Mouse (Mus musculus) hindbrain, embryonic 15.5 days (tissue): ENCODE results near the gene Rbm20. TPM values are rescaled to one million over a fixed set of nuclear protein-coding genes. Genes with fewer than 3 reads are reported as not detected.

Experiments
- ATAC-seq: fragments of 200-750 bp; cut with Nextera tagmentation; 2 replicates; pipeline ENCODE4 v1.8.0; 2017; ENCODE audit warnings: low read depth, moderate number of reproducible peaks, moderate TSS enrichment; ENCODE audit not compliant: low FRiP score
- H3K27ac ChIP-seq: fragments of 300-500 bp; sonication (generic); replicated peaks from 2 replicates; pipeline ENCODE4 v1.5.1; 2015; ENCODE audit warnings: mild to moderate bottlenecking, inconsistent platforms
- H3K27me3 ChIP-seq: fragments of 300-500 bp; sonication (generic); 2 replicates; pipeline ENCODE4 v1.6.1; 2015; ENCODE audit warnings: control low read depth, inconsistent platforms
- H3K36me3 ChIP-seq: fragments of 300-500 bp; sonication (generic); 2 replicates; pipeline ENCODE4 v1.6.1; 2015; ENCODE audit warnings: control low read depth, inconsistent platforms
- H3K4me1 ChIP-seq: fragments of 300-500 bp; sonication (generic); replicated peaks from 2 replicates; pipeline ENCODE4 v1.6.1; 2015; ENCODE audit warnings: control low read depth, inconsistent platforms
- H3K4me2 ChIP-seq: fragments of 300-500 bp; sonication (generic); 2 replicates; pipeline ENCODE4 v1.6.1; 2015; ENCODE audit warnings: moderate library complexity, mild to moderate bottlenecking, inconsistent platforms
- H3K4me3 ChIP-seq: fragments of 300-500 bp; sonication (generic); 2 replicates; pipeline ENCODE4 v1.5.1; 2015; ENCODE audit warnings: mild to moderate bottlenecking, inconsistent platforms
- H3K9ac ChIP-seq: fragments of 300-500 bp; sonication (generic); 2 replicates; pipeline ENCODE4 v1.6.1; 2015; ENCODE audit warnings: inconsistent platforms
- H3K9me3 ChIP-seq: fragments of 300-500 bp; sonication (generic); 2 replicates; pipeline ENCODE4 v1.6.1; 2016; ENCODE audit warnings: control low read depth, inconsistent platforms
- whole genome bisulfite sequencing: fragments of 180-500 bp; shearing (Covaris S2); methylation state at CpG from one replicate; pipeline ENCODE4 v1.1.7; 2015; 5-methylcytosine and 5-hydroxymethylcytosine counted together
- polyA plus RNA-seq: library from polyadenylated mRNA; unstranded; fragments of >200 nt; fragmentation: Nextera tagmentation; extraction: Ambion mirVana; gene quantifications from 2 replicates; pipeline ENCODE4 v1.2.1, GENCODE M21; 2015

The Rbm20 gene
- polyA plus RNA-seq, 1 experiment from 2014 or later = 0.71 TPM

DNA sequence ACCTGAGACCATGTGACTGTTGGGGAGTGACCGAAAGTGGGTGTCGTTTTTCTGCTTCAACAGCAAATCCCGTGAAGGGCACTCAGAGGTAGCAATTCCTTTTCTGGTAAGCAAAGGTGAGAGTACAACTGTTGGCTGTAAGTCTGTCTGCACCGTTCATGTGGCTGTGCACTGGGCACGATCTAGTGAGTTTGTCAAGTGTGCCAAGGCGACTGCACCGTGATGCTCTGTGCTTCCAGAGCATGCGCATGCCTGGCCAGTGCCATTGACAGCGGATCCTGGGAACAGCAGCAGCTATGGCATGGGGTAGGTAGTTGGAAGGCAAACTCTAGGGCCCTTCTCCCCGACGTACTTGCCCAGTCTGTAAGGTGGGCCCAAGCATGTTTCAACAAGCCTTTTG lies 49.6 kb downstream of the Rbm20 start:
- no peaks in the 10 kb centered on the region for H3K4me1 ChIP-seq
- no peak overlapping the region for H3K9ac ChIP-seq
- H3K36me3 ChIP-seq = no peaks in the 10 kb centered on the region
- WGBS = 74% methylated on average over 11 of the region's 11 CpGs
- H3K4me2 ChIP-seq = no peak overlapping the region
- ATAC-seq = no peak
- H3K27me3 ChIP-seq = no peaks in the 10 kb centered on the region
- H3K9me3 ChIP-seq = no peaks in the 10 kb centered on the region
- no peak overlapping the region for H3K27ac ChIP-seq
- H3K4me3 ChIP-seq = no peak overlapping the region

DNA sequence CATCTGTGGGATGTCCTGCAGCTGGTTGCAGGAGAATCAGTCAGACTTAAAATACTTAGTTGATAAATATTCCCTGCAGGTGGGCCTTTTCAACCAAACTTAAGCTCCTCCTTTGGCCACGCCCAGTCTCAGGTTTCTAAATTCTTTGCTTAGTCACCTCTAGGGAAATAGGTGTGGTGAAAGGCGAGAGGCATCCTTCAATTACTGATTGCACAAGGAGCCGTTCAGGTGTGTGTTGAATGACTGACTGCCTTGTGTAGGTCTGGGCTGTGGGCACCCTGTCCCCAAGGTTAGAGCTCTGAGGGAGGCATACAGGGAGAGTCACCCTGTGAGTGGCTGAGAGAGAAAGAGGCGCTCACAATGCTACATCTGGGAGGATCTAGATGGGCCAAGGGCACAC lies 50.2 kb downstream of the Rbm20 start:
- H3K9me3 ChIP-seq = no peaks in the 10 kb centered on the region
- H3K36me3 ChIP-seq = no peaks in the 10 kb centered on the region
- H3K4me3 ChIP-seq = no peak overlapping the region
- no peak overlapping the region for H3K27ac ChIP-seq
- H3K4me1 ChIP-seq = no peaks in the 10 kb centered on the region
- no peak overlapping the region for H3K9ac ChIP-seq
- no peak for ATAC-seq
- H3K27me3 ChIP-seq = no peaks in the 10 kb centered on the region
- no peak overlapping the region for H3K4me2 ChIP-seq
- WGBS = 72% methylated on average over 4 of the region's 4 CpGs

DNA sequence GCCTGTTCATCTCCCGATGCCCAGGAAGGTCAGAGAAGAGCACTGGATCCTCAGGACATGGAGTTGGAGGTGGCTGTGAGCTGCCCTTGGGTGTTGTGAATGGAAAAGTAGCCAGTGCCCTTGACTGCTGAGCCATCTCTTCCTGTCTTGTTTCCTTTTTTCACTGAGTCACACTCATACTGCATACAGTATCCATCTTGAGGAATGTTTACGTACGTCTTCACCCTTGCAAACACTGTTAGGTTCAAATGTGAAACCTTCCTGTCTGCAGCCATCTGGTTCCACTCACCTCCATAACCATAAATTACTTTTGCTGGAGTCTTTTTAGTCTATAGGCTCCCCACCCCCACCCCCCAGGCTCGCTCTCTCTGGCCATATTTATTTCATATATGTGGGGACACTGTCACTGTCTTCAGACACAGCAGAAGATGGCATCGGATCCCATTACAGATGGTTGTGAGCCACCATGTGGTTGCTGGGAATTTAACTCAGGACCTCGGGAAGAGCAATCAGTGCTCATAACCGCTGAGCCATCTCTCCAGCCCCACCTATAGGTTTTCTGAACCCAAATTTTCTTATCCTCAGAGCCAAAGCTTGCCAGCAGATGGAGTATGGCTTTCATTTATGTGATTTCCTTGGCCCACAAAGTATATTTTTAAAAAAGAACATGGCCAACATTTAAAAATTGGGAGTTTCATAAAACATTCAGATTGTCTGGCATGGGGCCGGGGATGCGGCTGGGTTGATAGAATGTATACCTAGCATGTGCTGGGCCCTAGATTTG lies 51.0 kb downstream of the Rbm20 start:
- 85% methylated on average over 9 of the region's 9 CpGs for WGBS

DNA sequence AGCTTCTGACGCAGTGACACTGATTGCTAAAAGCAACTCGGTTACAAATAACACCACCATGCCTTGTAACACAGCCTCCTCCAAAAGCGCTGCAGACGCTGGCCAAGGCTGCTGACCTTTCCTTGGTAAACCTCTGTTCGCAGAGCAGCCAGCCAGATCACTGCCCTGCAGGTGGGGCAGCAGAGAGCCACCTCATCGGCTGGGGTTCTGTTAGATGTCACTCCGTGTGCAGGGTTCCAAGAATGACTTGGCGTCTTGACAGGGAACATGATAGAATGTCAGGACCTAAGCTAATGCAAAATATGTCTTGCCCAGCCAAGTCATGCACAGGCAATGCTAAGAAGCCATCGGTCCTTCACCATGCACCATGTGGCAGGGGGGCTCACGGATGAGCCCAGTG lies 52.8 kb downstream of the Rbm20 start:
- Histone ChIP-seq H3K27ac (no peak overlapping the region), H3K4me3 (no peak overlapping the region), H3K27me3 (no peaks in the 10 kb centered on the region), H3K36me3 (no peaks in the 10 kb centered on the region), H3K9ac (no peak overlapping the region), H3K4me2 (no peak overlapping the region), H3K9me3 (no peaks in the 10 kb centered on the region), H3K4me1 (no peaks in the 10 kb centered on the region)
- WGBS = 76% methylated on average over 10 of the region's 10 CpGs
- no peak for ATAC-seq

More for the DNA sequence above, 51.0 kb downstream of the Rbm20 start:
- H3K9ac ChIP-seq = no peak overlapping the region
- no peaks in the 10 kb centered on the region for H3K9me3 ChIP-seq
- H3K4me1 ChIP-seq = no peaks in the 10 kb centered on the region
- no peak overlapping the region for H3K4me3 ChIP-seq
- H3K27me3 ChIP-seq = no peaks in the 10 kb centered on the region
- H3K4me2 ChIP-seq = no peak overlapping the region
- H3K36me3 ChIP-seq = no peaks in the 10 kb centered on the region
- H3K27ac ChIP-seq = no peak overlapping the region
- no peak for ATAC-seq

DNA sequence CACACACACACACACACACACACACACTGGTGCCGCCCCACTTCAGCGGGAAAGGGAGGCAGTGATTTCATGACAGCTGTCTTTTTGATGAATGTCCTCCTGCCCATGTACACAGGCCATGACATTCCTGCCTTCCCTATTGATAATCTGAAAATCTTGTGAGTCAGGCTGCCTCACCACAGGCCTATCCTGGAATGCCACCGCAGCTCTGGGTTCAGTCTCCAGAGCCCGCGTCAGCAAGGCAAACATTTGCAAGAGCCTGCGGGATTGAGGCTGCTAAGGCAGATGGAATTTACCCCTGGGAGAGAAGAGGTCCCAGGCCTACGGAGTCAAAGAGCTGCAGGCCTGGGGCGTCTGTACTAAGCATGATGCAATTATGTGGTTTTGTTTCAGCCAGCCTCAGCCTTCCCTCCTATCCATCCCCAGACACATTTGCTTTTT lies 54.7 kb downstream of the Rbm20 start:
- whole genome bisulfite sequencing = 56% methylated on average over 8 of the region's 8 CpGs
- H3K27ac ChIP-seq = no peak overlapping the region
- H3K27me3 ChIP-seq = no peaks in the 10 kb centered on the region
- no peak overlapping the region for H3K4me3 ChIP-seq
- no peaks in the 10 kb centered on the region for H3K9me3 ChIP-seq
- no peak for ATAC-seq
- no peak overlapping the region for H3K9ac ChIP-seq
- no peaks in the 10 kb centered on the region for H3K36me3 ChIP-seq
- H3K4me1 ChIP-seq = no peaks in the 10 kb centered on the region
- H3K4me2 ChIP-seq = no peak overlapping the region

DNA sequence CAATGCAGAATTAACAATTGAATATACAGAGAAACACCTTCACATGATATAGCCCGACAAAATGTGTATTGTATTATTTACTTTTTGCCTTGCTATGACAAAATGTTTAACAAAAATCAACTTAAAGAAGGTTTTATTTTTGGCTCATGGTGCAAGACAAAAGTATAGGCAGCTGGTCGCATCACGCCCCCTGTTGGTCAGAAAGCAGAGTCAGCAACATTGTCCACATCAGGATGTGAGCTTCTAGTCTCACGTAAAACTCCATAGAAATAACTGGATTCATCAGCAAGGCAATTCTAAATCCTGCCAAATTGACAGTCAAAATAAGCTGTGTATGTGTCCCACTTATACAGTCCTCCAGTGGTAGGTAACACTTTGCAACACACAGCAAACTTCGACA lies 57.7 kb downstream of the Rbm20 start:
- Histone ChIP-seq H3K9ac (no peak overlapping the region), H3K27me3 (no peaks in the 10 kb centered on the region), H3K4me2 (no peak overlapping the region), H3K9me3 (no peaks in the 10 kb centered on the region), H3K36me3 (no peaks in the 10 kb centered on the region), H3K27ac (no peak overlapping the region), H3K4me3 (no peak overlapping the region), H3K4me1 (no peaks in the 10 kb centered on the region)
- 53% methylated on average over 5 of the region's 5 CpGs for WGBS
- no peak for ATAC-seq

DNA sequence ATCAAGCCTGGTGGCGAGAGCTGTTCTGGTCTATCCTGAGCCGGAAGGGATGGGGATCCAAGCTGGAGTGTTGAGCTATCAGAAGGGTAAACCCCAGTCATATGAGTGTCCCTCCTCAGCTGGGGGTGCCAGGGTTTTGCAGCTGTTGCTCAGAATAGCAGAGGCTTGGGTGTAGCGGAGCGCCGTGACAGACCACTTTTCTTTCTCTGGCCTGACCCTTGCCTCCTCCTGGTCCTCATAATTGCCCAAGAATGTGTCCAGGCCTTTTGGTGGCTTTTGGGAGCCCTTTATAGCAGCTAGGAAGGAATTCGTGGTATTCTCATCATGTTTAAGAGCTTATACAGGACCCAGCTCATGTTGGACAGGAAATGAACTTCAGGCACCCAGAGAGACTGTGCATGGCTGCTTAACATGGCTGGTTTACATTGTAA lies 61.6 kb downstream of the Rbm20 start:
- H3K27ac ChIP-seq = no peak overlapping the region
- H3K4me1 ChIP-seq = no peaks in the 10 kb centered on the region
- H3K9ac ChIP-seq = no peak overlapping the region
- H3K27me3 ChIP-seq = no peaks in the 10 kb centered on the region
- ATAC-seq = no peak
- WGBS = 74% methylated on average over 6 of the region's 6 CpGs
- H3K36me3 ChIP-seq = no peaks in the 10 kb centered on the region
- H3K4me2 ChIP-seq = no peak overlapping the region
- no peak overlapping the region for H3K4me3 ChIP-seq
- H3K9me3 ChIP-seq = no peaks in the 10 kb centered on the region

DNA sequence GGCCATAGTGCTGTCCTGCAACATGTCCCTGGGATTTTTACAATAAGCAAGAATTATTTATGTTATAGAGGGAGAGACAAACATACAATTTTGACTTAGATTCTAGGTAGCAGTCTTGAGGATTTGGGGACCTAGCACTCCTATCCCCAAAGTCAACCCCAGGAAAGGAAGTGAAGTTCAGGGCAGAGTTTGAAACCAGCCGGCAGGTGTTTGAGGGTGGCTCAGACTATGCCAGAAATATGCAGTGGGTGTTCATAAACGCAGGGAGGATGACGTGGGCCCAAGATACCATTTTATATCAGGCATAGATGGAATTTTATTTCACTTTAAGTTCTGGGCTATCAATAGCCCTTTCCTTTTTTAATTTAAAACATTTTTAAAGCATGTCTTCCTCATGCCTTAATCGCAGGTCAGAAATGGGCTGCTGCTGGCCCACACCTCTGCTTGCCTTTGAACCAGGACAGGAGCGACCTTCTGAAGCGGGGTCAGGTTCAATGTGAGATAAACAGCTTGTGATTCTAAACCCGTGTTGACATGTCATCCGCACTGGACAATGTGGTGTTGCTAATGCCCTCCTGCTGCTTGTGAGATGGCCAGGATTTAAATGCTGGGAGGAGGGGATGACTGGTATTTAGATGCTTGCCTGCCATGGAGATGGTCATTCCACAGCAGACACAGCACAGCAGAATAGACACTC lies 62.6 kb downstream of the Rbm20 start:
- no peaks in the 10 kb centered on the region for H3K9me3 ChIP-seq
- WGBS = 66% methylated on average over 8 of the region's 8 CpGs

DNA sequence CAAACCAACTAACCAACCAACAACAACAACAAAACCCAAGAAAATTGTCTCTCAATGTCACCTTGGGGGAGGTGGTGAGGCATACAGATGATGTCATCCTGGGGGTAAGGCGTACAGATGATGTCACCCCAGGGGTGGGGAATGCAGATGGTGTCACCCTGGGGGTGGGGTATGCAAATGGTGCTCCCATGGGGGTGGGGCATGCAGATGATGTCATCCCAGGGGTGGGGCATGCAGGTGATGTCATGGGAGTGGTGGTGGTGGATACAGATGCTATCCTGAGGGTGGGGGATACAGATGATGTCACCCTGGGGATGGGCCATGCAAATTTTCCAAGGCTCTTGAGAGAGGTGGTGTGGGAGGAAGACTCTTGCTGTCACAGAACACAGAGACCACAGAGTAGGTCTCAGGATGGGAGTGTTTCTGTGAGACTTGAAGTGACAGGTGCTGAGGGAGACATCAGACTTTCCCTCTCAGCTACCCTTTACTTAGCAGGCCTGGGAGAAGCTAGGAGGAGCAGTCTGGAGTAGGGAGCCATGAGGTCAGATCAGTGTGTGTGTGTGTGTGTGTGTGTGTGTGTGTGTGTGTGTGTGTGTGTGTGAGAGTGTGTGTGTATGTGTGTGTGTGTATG lies 63.8 kb downstream of the Rbm20 start:
- Histone ChIP-seq H3K4me1 (no peaks in the 10 kb centered on the region), H3K4me2 (no peak overlapping the region), H3K36me3 (no peaks in the 10 kb centered on the region), H3K9ac (no peak overlapping the region), H3K9me3 (no peaks in the 10 kb centered on the region), H3K27me3 (no peaks in the 10 kb centered on the region), H3K4me3 (no peak overlapping the region), H3K27ac (no peak overlapping the region)
- no peak for ATAC-seq
- WGBS = 81% methylated on average over 1 of the region's 1 CpGs

More for the DNA sequence above, 62.6 kb downstream of the Rbm20 start:
- Histone ChIP-seq H3K27ac (no peak overlapping the region), H3K27me3 (no peaks in the 10 kb centered on the region), H3K9ac (no peak overlapping the region), H3K4me2 (no peak overlapping the region), H3K4me1 (no peaks in the 10 kb centered on the region), H3K36me3 (no peaks in the 10 kb centered on the region), H3K4me3 (no peak overlapping the region)
- no peak for ATAC-seq

DNA sequence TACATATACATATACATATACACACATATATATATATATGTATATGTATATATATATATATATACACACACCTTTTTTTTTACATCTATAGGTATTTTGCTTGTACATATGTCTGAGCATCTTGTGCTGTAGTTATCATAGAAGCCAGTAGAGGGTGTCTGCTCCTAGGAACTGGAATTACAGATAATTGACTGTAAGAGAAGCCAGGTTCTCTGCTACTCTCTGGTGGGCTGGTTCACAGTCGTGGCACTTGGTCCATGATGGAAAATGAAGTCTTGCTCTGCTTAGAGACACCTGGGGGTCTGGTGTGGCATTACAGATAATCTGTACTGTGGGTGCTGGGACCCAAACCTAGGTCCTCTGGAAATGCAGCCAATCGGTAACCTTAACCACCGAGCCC lies 64.8 kb downstream of the Rbm20 start:
- Histone ChIP-seq H3K4me2 (no peak overlapping the region), H3K4me3 (no peak overlapping the region), H3K9ac (no peak overlapping the region), H3K9me3 (no peaks in the 10 kb centered on the region), H3K4me1 (no peaks in the 10 kb centered on the region), H3K27me3 (no peaks in the 10 kb centered on the region), H3K27ac (no peak overlapping the region), H3K36me3 (no peaks in the 10 kb centered on the region)
- ATAC-seq = no peak
- 70% methylated on average over 3 of the region's 3 CpGs for WGBS

DNA sequence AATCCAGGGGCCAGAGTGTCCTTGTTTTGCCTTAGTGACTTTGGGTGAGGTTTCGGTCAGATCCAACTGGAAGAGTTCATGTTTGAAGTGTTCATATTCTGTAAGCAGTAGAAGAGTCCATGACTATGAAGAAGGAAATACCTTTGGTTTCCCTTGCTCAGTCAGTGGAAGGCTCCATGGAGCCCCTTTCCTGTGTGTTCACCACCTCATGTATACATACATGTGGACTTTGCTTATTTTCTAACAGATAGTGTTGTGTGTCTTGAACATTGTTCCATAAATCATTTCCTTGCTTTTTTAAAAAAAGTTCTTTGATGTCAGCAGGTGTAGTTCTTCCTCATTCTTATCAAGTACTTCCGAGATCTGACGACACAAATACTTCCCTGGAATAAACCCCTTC lies 68.2 kb downstream of the Rbm20 start:
- H3K4me3 ChIP-seq = no peak overlapping the region
- H3K36me3 ChIP-seq = no peaks in the 10 kb centered on the region
- H3K27ac ChIP-seq = no peak overlapping the region
- H3K27me3 ChIP-seq = no peaks in the 10 kb centered on the region
- no peaks in the 10 kb centered on the region for H3K4me1 ChIP-seq
- ATAC-seq = no peak
- WGBS = 96% methylated on average over 3 of the region's 3 CpGs
- no peaks in the 10 kb centered on the region for H3K9me3 ChIP-seq
- no peak overlapping the region for H3K4me2 ChIP-seq
- no peak overlapping the region for H3K9ac ChIP-seq

DNA sequence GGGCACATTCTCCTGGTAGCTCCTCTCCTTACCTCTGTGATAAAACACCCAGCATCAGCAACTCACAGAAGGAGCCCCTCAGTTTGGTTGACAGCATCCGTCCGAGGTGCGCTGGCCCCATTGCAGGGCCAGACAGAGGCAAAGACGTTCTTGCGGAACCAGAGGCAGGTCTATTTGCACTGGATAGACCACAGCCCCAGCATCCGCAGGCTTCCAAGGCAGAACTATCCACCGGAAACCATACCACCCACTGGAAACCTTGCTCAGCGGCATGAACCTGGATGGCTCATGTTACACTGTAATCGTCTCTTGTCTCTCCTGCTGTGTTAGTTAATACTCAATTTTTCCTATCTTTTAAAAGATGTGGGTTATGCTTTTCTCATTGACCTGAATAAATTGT lies 69.0 kb downstream of the Rbm20 start:
- H3K4me3 ChIP-seq = no peak overlapping the region
- H3K9me3 ChIP-seq = no peaks in the 10 kb centered on the region
- ATAC-seq = no peak
- no peak overlapping the region for H3K9ac ChIP-seq
- WGBS = 81% methylated on average over 9 of the region's 9 CpGs
- no peak overlapping the region for H3K4me2 ChIP-seq
- H3K27me3 ChIP-seq = no peaks in the 10 kb centered on the region
- no peaks in the 10 kb centered on the region for H3K4me1 ChIP-seq
- no peak overlapping the region; the same call in 1 of the 2 replicates for H3K27ac ChIP-seq
- H3K36me3 ChIP-seq = no peaks in the 10 kb centered on the region
